20 mouse cellular contexts compared by ENCODE assay signal in genomic region chr3:37659621-37660020, GRCm38 (mm10). TPM values are rescaled to one million over a fixed set of nuclear protein-coding genes. Genes with fewer than 3 reads are reported as not detected.
DNase-seq lines count a peak whose midpoint lies in the region; ATAC-seq lines count a peak whose summit lies in the region.
"Had no signal": no experiment of that assay in that cellular context is flagged by ENCODE, and none has a peak within 500 bp of the region (broad histone marks: within the 10 kb centered on the region; RNA-seq: fewer than 3 reads in every experiment).

No protein-coding gene starts in this region.

- H3K9me3 ChIP-seq in forebrain, embryonic 10.5 days: no peaks in the 10 kb centered on the region
- no peaks in the 10 kb centered on the region for H3K9me3 ChIP-seq in forebrain, embryonic 15.5 days
- H3K9me3 ChIP-seq in liver, embryonic 15.5 days (replicated peaks): no peaks in the 10 kb centered on the region
- H3K9me3 ChIP-seq: hindbrain, embryonic 15.5 days; intestine, embryonic 15.5 days; stomach, embryonic 15.5 days had no signal

- H3K36me3 ChIP-seq in forebrain, embryonic 10.5 days (replicated peaks): no peaks in the 10 kb centered on the region
- H3K36me3 ChIP-seq in forebrain, embryonic 15.5 days: no peaks in the 10 kb centered on the region
- H3K36me3 ChIP-seq in liver, embryonic 15.5 days (replicated peaks): no peaks in the 10 kb centered on the region
- H3K36me3 ChIP-seq: hindbrain, embryonic 15.5 days; intestine, embryonic 15.5 days; stomach, embryonic 15.5 days had no signal

- no peak overlapping the region for H3K4me3 ChIP-seq in forebrain, embryonic 10.5 days
- H3K4me3 ChIP-seq in forebrain, embryonic 15.5 days: no peak overlapping the region
- no peak overlapping the region for H3K4me3 ChIP-seq in liver, embryonic 15.5 days (replicated peaks)
- H3K4me3 ChIP-seq: hindbrain, embryonic 15.5 days; intestine, embryonic 15.5 days; stomach, embryonic 15.5 days had no signal

- DNase-seq in forebrain, embryonic 10.5 days (ENCODE audit: extremely low spot score, low spot score): no peak
- no peak for DNase-seq in thymus, adult 18-20 months
- no peak for DNase-seq in cerebellum, adult 18-20 months
- DNase-seq: adrenal gland, postnatal 10 days; cerebellum, adult 9-10 months; gastrocnemius, postnatal 25 days; heart, postnatal 4 days; kidney, adult 8-10 months; kidney, postnatal 14 days; lung, adult 18-20 months; lung, postnatal 10 days had no signal

- H3K9ac ChIP-seq in forebrain, embryonic 15.5 days (replicated peaks): no peak overlapping the region
- no peak overlapping the region for H3K9ac ChIP-seq in liver, embryonic 15.5 days
- H3K9ac ChIP-seq: hindbrain, embryonic 15.5 days; intestine, embryonic 15.5 days; stomach, embryonic 15.5 days had no signal

- peaks cover 53% of the 10 kb centered on the region for H3K27me3 ChIP-seq in forebrain, embryonic 10.5 days (ENCODE audit: poor library complexity, severe bottlenecking)
- H3K27me3 ChIP-seq in forebrain, embryonic 15.5 days: peaks cover 5% of the 10 kb centered on the region; the same call in 1 of the 2 replicates
- H3K27me3 ChIP-seq in liver, embryonic 15.5 days: peaks cover 21% of the 10 kb centered on the region
- H3K27me3 ChIP-seq: hindbrain, embryonic 15.5 days; intestine, embryonic 15.5 days; stomach, embryonic 15.5 days had no signal

- WGBS in forebrain, embryonic 10.5 days: 85% methylated on average over 6 of the region's 6 CpGs
- WGBS in forebrain, embryonic 15.5 days: 83% methylated on average over 6 of the region's 6 CpGs
- 17% methylated on average over 6 of the region's 6 CpGs for WGBS in liver, embryonic 15.5 days (ENCODE audit: insufficient replicate concordance)

- H3K4me1 ChIP-seq in forebrain, embryonic 10.5 days: peaks cover 35% of the 10 kb centered on the region
- peaks cover 12% of the 10 kb centered on the region for H3K4me1 ChIP-seq in forebrain, embryonic 15.5 days
- H3K4me1 ChIP-seq in liver, embryonic 15.5 days (replicated peaks): peaks cover 36% of the 10 kb centered on the region

- no peak overlapping the region for H3K4me2 ChIP-seq in forebrain, embryonic 15.5 days (replicated peaks)
- H3K4me2 ChIP-seq in liver, embryonic 15.5 days: peak overlapping the region; percentile 23; the same call in 1 of the 2 replicates
- H3K4me2 ChIP-seq: hindbrain, embryonic 15.5 days; intestine, embryonic 15.5 days; stomach, embryonic 15.5 days had no signal

- ATAC-seq in forebrain, embryonic 15.5 days (replicated peaks): no peak
- peak; percentile 90 for ATAC-seq in common myeloid progenitor, adult 5-6 weeks (replicated peaks; ENCODE audit: low read depth, poor library complexity, severe bottlenecking)
- ATAC-seq in liver, embryonic 15.5 days (ENCODE audit: insufficient read depth): peak; percentile 73
- ATAC-seq in megakaryocyte-erythroid progenitor cell, adult 5-6 weeks (replicated peaks; ENCODE audit: low FRiP score, low TSS enrichment, poor library complexity, severe bottlenecking): peak; percentile 96
- no peak for ATAC-seq in inflammation-experienced regulatory T-cells, adult 6 months
- ATAC-seq: activated CD4-positive, CD25-positive, alpha-beta regulatory T cell, adult 4 months; intestine, embryonic 15.5 days had no signal

- 0 out of 2 replicates have a peak overlapping the region, but pooled peaks have one; percentile 5 for H3K27ac ChIP-seq in forebrain, embryonic 10.5 days
- no peak overlapping the region for H3K27ac ChIP-seq in forebrain, embryonic 15.5 days (replicated peaks)
- H3K27ac ChIP-seq in liver, embryonic 15.5 days (replicated peaks): no peak overlapping the region
- H3K27ac ChIP-seq: hindbrain, embryonic 15.5 days; intestine, embryonic 15.5 days; stomach, embryonic 15.5 days had no signal

RNA-seq across cellular contexts. Expression of gene Spry1, which starts 19.9 kb away (rescaled TPM):
- 21.6 and 29.1 TPM in 2 replicates for polyA plus RNA-seq in forebrain, embryonic 10.5 days (2016; fragmentation: Nextera tagmentation; extraction: Ambion mirVana)
- polyA plus RNA-seq in forebrain, embryonic 15.5 days (2015; fragmentation: Nextera tagmentation; extraction: Ambion mirVana): 4.3 and 5.6 TPM in 2 replicates
- total RNA-seq in common myeloid progenitor, adult 5-6 weeks (2017): 4.5 and 4.8 TPM in 2 replicates
- polyA plus RNA-seq in liver, embryonic 15.5 days (2015; fragmentation: Nextera tagmentation; extraction: Ambion mirVana): 3.0 and 3.9 TPM in 2 replicates
- total RNA-seq in megakaryocyte-erythroid progenitor cell, adult 5-6 weeks (2014; fragmentation: Nextera tagmentation): 0.20 and 2.7 TPM in 2 replicates
- total RNA-seq in megakaryocyte-erythroid progenitor cell, adult 5-6 weeks (2017): 1.3 and 3.3 TPM in 2 replicates
- 10 to 100 TPM in 2 of 3 experiments, 1 to 10 TPM in 1; 7.9 to 19.2 (median 16.0) TPM for polyA plus RNA-seq in inflammation-experienced regulatory T-cells, adult 6 months (2017; shearing (Covaris generic))

Comparison
In these comparisons a context has a peak if more than half of its experiments do, and no peak if none do; other contexts are left out.
1. ATAC-seq: peak in common myeloid progenitor, adult 5-6 weeks (single experiment), liver, embryonic 15.5 days (single experiment) and megakaryocyte-erythroid progenitor cell, adult 5-6 weeks (single experiment); none in forebrain, embryonic 15.5 days (single experiment) and inflammation-experienced regulatory T-cells, adult 6 months (single experiment).